Mouse (Mus musculus): ENCODE results near the gene R3hdm2. TPM values are rescaled to one million over a fixed set of nuclear protein-coding genes. Genes with fewer than 3 reads are reported as not detected.

The R3hdm2 gene
- total RNA-seq, 4 experiments from 2014 or later, result 130 to 135 (median 131) TPM

DNA sequence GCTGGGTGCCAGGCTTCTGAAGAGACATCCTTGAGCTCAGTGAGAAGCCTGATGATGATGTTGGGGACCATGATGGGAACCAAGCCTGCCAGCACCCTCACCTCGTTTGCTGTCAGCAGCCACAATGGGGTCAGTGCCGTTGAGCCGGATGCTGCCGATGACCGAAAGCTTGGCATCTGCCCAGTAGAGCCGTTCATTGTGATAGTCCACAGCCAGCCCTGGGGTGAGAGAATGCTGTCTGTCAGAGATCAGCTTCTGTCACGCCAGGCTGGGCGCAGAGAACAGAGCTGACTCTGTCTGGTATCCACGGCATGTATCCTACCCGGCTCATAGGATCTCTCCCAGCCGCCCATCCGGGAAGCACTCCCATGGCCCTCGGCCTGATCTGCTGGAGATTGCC is 162.0 kb downstream of the R3hdm2 start:
- no peak for DNase-seq (ENCODE audit: low spot score in 2 of 2)

DNA sequence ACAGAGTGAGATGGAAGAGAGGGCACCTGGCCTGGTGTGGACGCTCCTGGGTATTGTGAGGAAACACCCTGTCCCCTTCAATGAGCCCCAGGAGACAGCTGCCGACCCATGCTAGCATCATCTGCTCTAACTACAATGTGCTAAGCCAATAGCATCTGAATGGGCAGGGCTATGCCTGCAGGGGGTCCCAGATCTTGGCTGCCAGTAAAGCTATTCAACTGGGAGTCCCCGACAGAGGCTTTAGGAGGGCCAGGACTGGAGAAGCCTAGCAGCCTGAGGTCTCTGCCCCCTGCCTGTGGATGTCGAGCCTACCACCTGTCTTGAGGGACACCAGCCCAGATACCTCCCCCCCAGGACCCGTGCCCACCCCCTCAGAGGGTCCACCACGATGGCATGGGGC is 162.6 kb downstream of the R3hdm2 start:
- no peak for DNase-seq (ENCODE audit: low spot score in 2 of 2)

DNA sequence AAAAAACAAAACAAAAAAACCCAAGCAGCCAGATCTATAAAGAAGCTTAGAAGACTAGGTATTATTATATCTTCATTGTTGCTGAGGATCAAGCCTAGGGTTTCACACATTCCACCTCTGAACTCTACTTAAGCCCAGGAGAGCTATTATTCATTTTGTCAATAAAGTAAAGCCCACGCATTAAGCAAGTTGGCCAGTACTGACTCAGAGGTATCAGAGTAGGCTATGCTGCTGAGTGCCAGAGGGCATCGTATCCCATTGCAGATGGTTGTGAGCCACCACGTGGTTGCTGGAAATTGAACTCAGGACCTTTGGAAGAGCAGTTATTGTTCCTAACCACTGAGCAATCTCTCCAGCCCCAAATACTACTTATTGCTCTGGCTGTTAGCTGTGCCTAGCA is 163.8 kb downstream of the R3hdm2 start:
- DNase-seq (ENCODE audit: low spot score in 2 of 2), result no peak

DNA sequence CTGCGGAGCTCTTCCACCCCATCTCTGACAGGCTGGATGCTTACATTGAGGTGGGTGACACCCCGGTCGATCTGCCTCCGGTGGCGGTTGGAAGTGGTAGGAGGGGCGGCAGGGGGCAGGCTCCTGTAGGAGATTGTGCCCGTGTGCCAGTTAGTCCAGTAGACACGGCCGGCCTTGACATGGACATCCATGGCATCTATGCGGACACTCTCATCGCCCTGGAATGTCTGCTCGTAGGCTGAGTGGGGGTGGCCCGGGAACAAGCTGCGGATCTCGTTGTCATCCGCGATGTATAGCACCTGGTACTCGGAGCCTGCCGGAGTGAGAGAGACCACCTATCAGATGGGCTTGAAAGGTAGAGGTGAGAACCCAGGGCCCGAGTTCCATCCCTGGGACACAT is 164.2 kb downstream of the R3hdm2 start:
- no peak for DNase-seq (ENCODE audit: low spot score in 2 of 2)

DNA sequence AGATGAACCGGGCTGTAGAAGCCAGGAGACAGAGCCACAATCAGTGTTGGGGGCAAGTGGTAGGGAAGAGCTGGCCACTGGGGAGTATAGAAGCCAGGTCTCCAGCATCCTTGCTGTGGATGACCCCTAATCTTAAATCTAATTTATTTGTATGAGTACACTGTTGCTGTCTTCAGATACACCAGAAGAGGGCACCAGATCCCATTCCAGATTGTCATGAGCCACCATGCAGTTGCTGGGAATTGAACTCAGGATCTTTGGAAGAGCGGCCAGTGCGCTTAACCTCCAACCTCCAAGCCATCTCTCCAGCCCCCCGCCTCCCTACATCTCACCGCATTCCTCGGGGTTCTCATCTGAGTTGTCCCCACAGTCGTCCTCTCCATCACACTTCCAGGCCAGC is 166.4 kb downstream of the R3hdm2 start:
- DNase-seq (ENCODE audit: low spot score in 2 of 2), result no peak

DNA sequence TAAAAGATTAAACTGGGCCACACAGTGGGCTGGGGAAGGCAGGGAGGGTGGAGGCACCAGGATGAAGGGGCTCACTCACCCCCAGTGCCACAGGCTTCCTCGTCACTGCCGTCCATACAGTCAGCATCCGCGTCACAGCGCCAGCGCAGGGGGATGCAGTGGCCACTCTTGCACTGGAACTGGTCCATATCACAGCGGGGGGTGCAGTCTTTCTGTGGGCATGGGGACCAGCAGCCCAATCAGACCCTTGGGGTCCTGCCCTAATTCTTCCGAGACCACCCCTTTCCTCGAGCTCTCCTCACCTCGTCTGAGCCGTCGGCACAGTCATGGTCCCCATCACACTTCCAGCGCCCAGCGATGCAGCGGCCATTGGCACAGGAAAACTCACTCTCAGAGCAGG is 168.1 kb downstream of the R3hdm2 start:
- no peak for DNase-seq (ENCODE audit: low spot score in 2 of 2)

Other genes starting within 250 kb of the R3hdm2 start
- under 1 TPM; 0.29 to 0.70 (median 0.38) TPM for gene B4galnt1, start 215.1 kb upstream of the R3hdm2 start, total RNA-seq (2022)
- gene Slc26a10, start 199.7 kb upstream of the R3hdm2 start, total RNA-seq (2022), result 1 to 10 TPM; 1.8 to 4.1 (median 2.7) TPM
- 10 to 100 TPM in 1 of 4 experiments, 1 to 10 TPM in 3; 7.1 to 12.1 (median 9.0) TPM for gene Arhgef25, start 190.2 kb upstream of the R3hdm2 start, total RNA-seq (2022)
- 10 to 100 TPM; 22.1 to 27.1 (median 23.2) TPM for gene Dtx3, start 184.6 kb upstream of the R3hdm2 start, total RNA-seq (2022)
- 1 to 10 TPM; 7.6 to 8.8 (median 8.4) TPM for gene Pip4k2c, start 168.7 kb upstream of the R3hdm2 start, total RNA-seq (2022)
- gene Kif5a, start 117.0 kb upstream of the R3hdm2 start, total RNA-seq (2022), result under 1 TPM; 0.22 to 0.36 (median 0.29) TPM
- 100 to 1,000 TPM in 2 of 4 experiments, 10 to 100 TPM in 2; 89.1 to 101 (median 99.3) TPM for gene Dctn2, start 114.0 kb upstream of the R3hdm2 start, total RNA-seq (2022)
- 10 to 100 TPM; 16.0 to 20.8 (median 17.4) TPM for gene Mbd6, start 91.3 kb upstream of the R3hdm2 start, total RNA-seq (2022)
- 10 to 100 TPM; 59.2 to 76.6 (median 66.0) TPM for gene Mars, start 68.5 kb upstream of the R3hdm2 start, total RNA-seq (2022)
- gene Arhgap9, start 58.4 kb upstream of the R3hdm2 start, total RNA-seq (2022), result 1 to 10 TPM in 1 of 4 experiments, under 1 TPM in 3; 0.39 to 1.2 (median 0.57) TPM
- under 1 TPM; 0.48 to 0.99 (median 0.78) TPM for gene Gli1, start 38.4 kb upstream of the R3hdm2 start, total RNA-seq (2022)
- not detected for gene Inhbe, start 25.9 kb upstream of the R3hdm2 start, total RNA-seq (2022)
- not detected for gene Inhbc, start 9.9 kb upstream of the R3hdm2 start, total RNA-seq (2022)
- 100 to 1,000 TPM; 386 to 447 (median 408) TPM for gene Stac3, start 121.4 kb downstream of the R3hdm2 start, total RNA-seq (2022)
- 10 to 100 TPM in 1 of 4 experiments, 1 to 10 TPM in 3; 4.6 to 11.1 (median 7.6) TPM for gene Ndufa4l2, start 134.6 kb downstream of the R3hdm2 start, total RNA-seq (2022)
- gene Shmt2, start 142.1 kb downstream of the R3hdm2 start, total RNA-seq (2022), result 10 to 100 TPM; 20.3 to 23.0 (median 22.8) TPM
- gene Nxph4, start 154.2 kb downstream of the R3hdm2 start, total RNA-seq (2022), result under 1 TPM in 2 of 4 experiments, not detected in 2; 0.16 to 0.27 TPM
- 10 to 100 TPM; 25.5 to 45.5 (median 36.3) TPM for gene Lrp1, start 240.8 kb downstream of the R3hdm2 start, total RNA-seq (2022)